Mouse (Mus musculus): ENCODE measurements around the gene Izumo1r. TPM values are rescaled to one million over a fixed set of nuclear protein-coding genes. Genes with fewer than 3 reads are reported as not detected.
A peak's percentile ranks its signal among the peaks of the same experiment; 100 is the strongest.

Izumo1r gene
- total and polyA plus RNA-seq, 2 experiments from 2014 or later = not detected

DNA sequence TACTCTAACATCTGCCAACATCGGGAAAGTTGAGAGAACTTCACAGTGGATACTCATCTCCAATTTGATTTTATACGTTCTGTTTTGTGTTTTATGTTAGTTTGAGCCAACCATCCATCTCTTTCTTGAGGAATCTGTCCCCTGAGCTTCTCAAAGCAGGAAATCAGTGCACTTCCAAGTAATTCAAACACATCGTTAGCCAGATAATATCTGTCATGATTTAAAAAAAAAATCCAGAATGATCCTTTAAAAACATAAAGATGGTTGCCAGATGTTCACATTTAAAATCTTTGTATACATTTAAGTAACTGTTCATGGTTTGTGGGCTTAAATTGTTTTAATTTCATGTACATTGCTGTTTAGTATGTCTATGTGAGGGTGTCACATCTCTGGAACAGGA lies 2.2 kb upstream of the Izumo1r start:
- 67% methylated on average over 3 of the region's 3 CpGs for WGBS
- H3K4me2 ChIP-seq (ENCODE audit: low read depth) = no peak overlapping the region
- H3K9me3 ChIP-seq (ENCODE audit: low read length) = no peaks in the 10 kb centered on the region
- H3K27me3 ChIP-seq (ENCODE audit: insufficient read depth, low read length) = no peaks in the 10 kb centered on the region
- H3K4me3 ChIP-seq (ENCODE audit: low read depth, low read length) = no peak overlapping the region
- H3K9ac ChIP-seq = no peak overlapping the region
- H3K27ac ChIP-seq (ENCODE audit: low read depth, low read length) = no peak overlapping the region
- no peak for ATAC-seq
- DNase-seq = no peak
- no peak for TF ChIP-seq CTCF (IDR thresholded peaks at IDR 0.05; ENCODE audit: low read depth)
- H3K4me1 ChIP-seq (ENCODE audit: insufficient read depth) = no peaks in the 10 kb centered on the region
- H3K36me3 ChIP-seq (ENCODE audit: insufficient read depth) = no peaks in the 10 kb centered on the region

GRCm38 (mm10) chr9:14904741-14905475 lies 1.2 kb upstream of the Izumo1r start:
- no peak for TF ChIP-seq CTCF (IDR thresholded peaks at IDR 0.05; ENCODE audit: low read depth)
- no peaks in the 10 kb centered on the region for H3K4me1 ChIP-seq (ENCODE audit: insufficient read depth)
- no peak overlapping the region for H3K27ac ChIP-seq (ENCODE audit: low read depth, low read length)
- no peak overlapping the region for H3K4me2 ChIP-seq (ENCODE audit: low read depth)
- no peak overlapping the region for H3K9ac ChIP-seq
- WGBS = 56% methylated on average over 9 of the region's 9 CpGs
- DNase-seq (no peak), ATAC-seq (0 out of 2 replicates have a peak, but pooled peaks have one; percentile 19)
- H3K27me3 ChIP-seq (ENCODE audit: insufficient read depth, low read length) = no peaks in the 10 kb centered on the region
- H3K4me3 ChIP-seq (ENCODE audit: low read depth, low read length) = no peak overlapping the region
- H3K36me3 ChIP-seq (ENCODE audit: insufficient read depth) = no peaks in the 10 kb centered on the region
- no peaks in the 10 kb centered on the region for H3K9me3 ChIP-seq (ENCODE audit: low read length)

DNA sequence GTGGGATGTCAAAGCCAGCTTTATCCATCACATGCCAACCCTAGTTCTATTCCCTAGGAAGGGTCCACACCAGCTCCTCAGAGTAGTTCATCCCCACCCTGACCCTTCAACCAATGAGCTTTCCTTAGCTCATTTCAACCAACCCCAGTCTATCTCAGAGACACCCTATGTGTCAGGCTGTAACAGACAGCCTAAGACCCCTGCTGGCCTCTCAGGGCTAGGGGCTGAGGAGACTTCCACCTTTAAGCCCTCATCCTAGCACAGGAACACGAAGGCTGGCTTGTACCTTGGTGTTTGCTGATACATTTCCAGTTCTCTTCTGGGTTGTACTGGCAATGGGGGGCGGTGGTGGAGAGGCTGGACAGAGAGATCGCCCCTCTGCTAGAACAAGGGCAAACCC lies 743 bp downstream of the Izumo1r start:
- no peak overlapping the region for H3K27ac ChIP-seq (ENCODE audit: low read depth, low read length)
- no peak for DNase-seq
- WGBS = 90% methylated on average over 3 of the region's 3 CpGs
- TF ChIP-seq CTCF (IDR thresholded peaks at IDR 0.05; ENCODE audit: low read depth) = no peak
- H3K9me3 ChIP-seq (ENCODE audit: low read length) = no peaks in the 10 kb centered on the region
- no peaks in the 10 kb centered on the region for H3K36me3 ChIP-seq (ENCODE audit: insufficient read depth)
- no peaks in the 10 kb centered on the region for H3K4me1 ChIP-seq (ENCODE audit: insufficient read depth)
- no peak overlapping the region for H3K4me3 ChIP-seq (ENCODE audit: low read depth, low read length)
- ATAC-seq = no peak
- no peak overlapping the region for H3K9ac ChIP-seq
- H3K4me2 ChIP-seq (ENCODE audit: low read depth) = no peak overlapping the region
- no peaks in the 10 kb centered on the region for H3K27me3 ChIP-seq (ENCODE audit: insufficient read depth, low read length)

DNA sequence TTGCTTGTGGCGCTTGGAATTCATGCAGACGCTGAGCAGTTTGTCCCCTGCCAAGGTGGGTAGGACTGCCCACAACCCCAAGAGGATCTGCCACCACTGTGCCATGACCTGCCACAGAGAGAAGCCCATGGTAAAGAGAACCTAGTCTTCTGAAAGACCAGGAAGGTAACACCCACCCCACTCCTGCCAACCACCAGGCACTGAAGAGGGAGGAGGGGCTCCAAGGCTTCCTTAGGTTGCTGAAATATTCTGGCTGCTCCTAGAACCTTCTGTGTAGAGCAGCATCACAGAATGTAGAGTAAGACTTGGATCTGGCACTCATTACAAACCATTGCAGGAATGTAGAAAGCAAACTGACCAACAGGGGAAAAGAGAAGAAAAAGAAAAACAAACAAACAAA lies 1.3 kb downstream of the Izumo1r start:
- H3K9me3 ChIP-seq (ENCODE audit: low read length) = no peaks in the 10 kb centered on the region
- 100% methylated on average over 2 of the region's 2 CpGs for WGBS
- ATAC-seq (no peak), DNase-seq (no peak)
- H3K4me2 ChIP-seq (ENCODE audit: low read depth) = no peak overlapping the region
- no peaks in the 10 kb centered on the region for H3K27me3 ChIP-seq (ENCODE audit: insufficient read depth, low read length)
- no peak overlapping the region for H3K9ac ChIP-seq
- TF ChIP-seq CTCF (IDR thresholded peaks at IDR 0.05; ENCODE audit: low read depth) = no peak
- no peak overlapping the region for H3K27ac ChIP-seq (ENCODE audit: low read depth, low read length)
- H3K4me1 ChIP-seq (ENCODE audit: insufficient read depth) = no peaks in the 10 kb centered on the region
- no peaks in the 10 kb centered on the region for H3K36me3 ChIP-seq (ENCODE audit: insufficient read depth)
- H3K4me3 ChIP-seq (ENCODE audit: low read depth, low read length) = no peak overlapping the region

DNA sequence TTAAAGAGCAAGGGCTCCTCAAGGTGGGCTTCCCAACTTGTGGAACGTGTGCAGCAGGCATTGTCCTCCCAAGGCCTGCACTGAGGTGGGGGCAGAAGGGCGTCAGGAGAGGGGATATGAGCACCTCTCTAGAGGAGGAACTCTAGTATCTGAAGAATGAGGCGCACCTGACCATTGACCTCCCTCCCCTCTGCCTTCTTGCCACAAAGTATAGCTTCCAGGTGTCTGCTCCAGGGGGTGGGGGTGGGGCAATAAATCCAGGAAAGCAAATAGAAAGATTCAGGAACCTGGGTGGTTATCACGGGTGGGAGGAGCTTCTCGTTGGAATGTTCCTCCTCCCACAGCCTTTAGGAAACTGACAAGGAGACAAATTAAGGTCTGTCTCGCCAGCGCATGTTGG lies 2.0 kb downstream of the Izumo1r start:
- no peak for TF ChIP-seq CTCF (IDR thresholded peaks at IDR 0.05; ENCODE audit: low read depth)
- Histone ChIP-seq H3K27me3 (ENCODE audit: insufficient read depth, low read length) (no peaks in the 10 kb centered on the region), H3K4me2 (ENCODE audit: low read depth) (no peak overlapping the region), H3K4me3 (ENCODE audit: low read depth, low read length) (no peak overlapping the region), H3K9ac (no peak overlapping the region), H3K9me3 (ENCODE audit: low read length) (no peaks in the 10 kb centered on the region), H3K27ac (ENCODE audit: low read depth, low read length) (no peak overlapping the region), H3K4me1 (ENCODE audit: insufficient read depth) (no peaks in the 10 kb centered on the region), H3K36me3 (ENCODE audit: insufficient read depth) (no peaks in the 10 kb centered on the region)
- WGBS = 86% methylated on average over 7 of the region's 7 CpGs
- DNase-seq (no peak), ATAC-seq (no peak)

DNA sequence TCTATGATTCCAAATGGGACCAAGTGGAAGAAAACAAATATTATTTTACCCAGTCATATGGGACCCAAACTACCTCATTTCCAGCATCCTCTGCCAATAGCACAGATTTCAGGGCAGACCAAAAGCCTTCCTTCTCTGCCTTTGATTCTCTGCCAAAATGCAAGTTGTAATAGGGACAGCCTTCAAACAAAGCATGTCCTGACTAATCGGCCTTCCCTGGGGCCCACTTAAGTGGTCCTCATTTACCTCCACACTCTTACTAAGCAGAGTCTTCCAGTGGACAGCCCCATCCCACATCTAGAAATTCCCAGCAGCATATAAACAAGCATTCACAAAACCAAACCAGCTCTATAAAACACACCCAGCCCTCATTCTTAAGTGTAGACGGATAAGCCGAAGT lies 6.6 kb downstream of the Izumo1r start:
- Histone ChIP-seq H3K27me3 (ENCODE audit: insufficient read depth, low read length) (no peaks in the 10 kb centered on the region), H3K36me3 (ENCODE audit: insufficient read depth) (no peaks in the 10 kb centered on the region), H3K9ac (no peak overlapping the region), H3K27ac (ENCODE audit: low read depth, low read length) (no peak overlapping the region), H3K4me2 (ENCODE audit: low read depth) (no peak overlapping the region), H3K4me3 (ENCODE audit: low read depth, low read length) (no peak overlapping the region), H3K9me3 (ENCODE audit: low read length) (no peaks in the 10 kb centered on the region), H3K4me1 (ENCODE audit: insufficient read depth) (no peaks in the 10 kb centered on the region)
- 46% methylated on average over 3 of the region's 3 CpGs for WGBS
- ATAC-seq (no peak), DNase-seq (no peak)
- TF ChIP-seq CTCF (IDR thresholded peaks at IDR 0.05; ENCODE audit: low read depth) = no peak

GRCm38 (mm10) chr9:14895237-14895835 lies 8.4 kb downstream of the Izumo1r start:
- no peaks in the 10 kb centered on the region for H3K4me1 ChIP-seq (ENCODE audit: insufficient read depth)
- TF ChIP-seq CTCF (IDR thresholded peaks at IDR 0.05; ENCODE audit: low read depth) = no peak
- peak overlapping the region; percentile 50; the same call in 1 of the 2 replicates for H3K27ac ChIP-seq (ENCODE audit: low read depth, low read length)
- H3K9me3 ChIP-seq (ENCODE audit: low read length) = no peaks in the 10 kb centered on the region
- H3K36me3 ChIP-seq (ENCODE audit: insufficient read depth) = no peaks in the 10 kb centered on the region
- H3K4me2 ChIP-seq (ENCODE audit: low read depth) = no peak overlapping the region
- DNase-seq (no peak), ATAC-seq (peak; percentile 88)
- no peak overlapping the region for H3K9ac ChIP-seq
- WGBS = 48% methylated on average over 7 of the region's 7 CpGs
- H3K4me3 ChIP-seq (ENCODE audit: low read depth, low read length) = no peak overlapping the region
- no peaks in the 10 kb centered on the region for H3K27me3 ChIP-seq (ENCODE audit: insufficient read depth, low read length)
